Mouse (Mus musculus) ES-Bruce4 (cell line): ENCODE measurements around the gene Trim17.

Experiments
- CTCF ChIP-seq: IDR thresholded peaks from one replicate; pipeline ENCODE4 v1.8.1; 2011; ENCODE audit warnings: low read depth, low read length
- EP300 ChIP-seq: IDR thresholded peaks from 2 replicates; pipeline ENCODE4 v1.6.1; 2011; ENCODE audit warnings: low read depth, low read length; ENCODE audit not compliant: insufficient read depth
- POLR2A ChIP-seq: IDR thresholded peaks from one replicate; pipeline ENCODE4 v1.8.1; 2011; ENCODE audit warnings: low read length; ENCODE audit not compliant: insufficient read depth

DNA sequence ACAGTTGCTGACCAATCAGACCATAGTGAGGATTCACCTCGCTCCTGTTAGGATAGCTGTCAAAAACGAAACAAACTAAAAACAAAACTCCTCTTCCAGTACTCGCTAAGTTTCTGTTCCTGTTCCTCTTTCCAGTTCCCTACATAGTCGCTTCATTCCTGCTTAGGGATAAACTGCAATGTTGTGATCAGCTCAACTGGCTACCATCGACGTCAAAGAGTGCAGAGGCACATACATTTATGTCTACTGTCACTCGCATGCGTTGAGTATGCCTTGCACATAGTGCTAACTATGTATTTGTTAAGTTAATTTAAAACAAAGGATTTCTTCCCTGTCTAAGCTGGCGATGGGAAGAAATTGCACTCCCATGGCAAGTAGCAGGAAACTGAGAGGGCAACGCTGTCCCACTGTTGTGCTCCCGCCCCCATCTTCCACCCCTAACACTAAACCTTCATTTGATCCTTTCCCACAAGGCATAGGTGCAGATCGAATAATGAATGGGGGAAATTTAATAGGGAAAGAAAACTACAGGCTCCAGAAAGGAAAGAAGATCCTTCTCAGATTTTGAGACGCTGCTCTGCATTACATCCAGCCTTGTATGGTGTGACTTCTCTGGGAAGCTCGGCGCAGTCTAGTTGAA is 4.8 kb downstream of the Trim17 start:
- TF ChIP-seq POLR2A (no peak), EP300 (no peak), CTCF (no peak)
